Mouse (Mus musculus) B cell, adult 2 months (primary cell): Measurements from ENCODE around the gene Zfpm1.
A peak's percentile ranks its signal among the peaks of the same experiment; 100 is the strongest.

Experiments
- DNase-seq, 2 experiments: peaks; one replicate each; pipeline ENCODE4 v3.0.0; 2022

Zfpm1 gene

GRCm38 (mm10) chr8:122299581-122300254 lies 17.8 kb downstream of the Zfpm1 start:
- no peak for DNase-seq

DNA sequence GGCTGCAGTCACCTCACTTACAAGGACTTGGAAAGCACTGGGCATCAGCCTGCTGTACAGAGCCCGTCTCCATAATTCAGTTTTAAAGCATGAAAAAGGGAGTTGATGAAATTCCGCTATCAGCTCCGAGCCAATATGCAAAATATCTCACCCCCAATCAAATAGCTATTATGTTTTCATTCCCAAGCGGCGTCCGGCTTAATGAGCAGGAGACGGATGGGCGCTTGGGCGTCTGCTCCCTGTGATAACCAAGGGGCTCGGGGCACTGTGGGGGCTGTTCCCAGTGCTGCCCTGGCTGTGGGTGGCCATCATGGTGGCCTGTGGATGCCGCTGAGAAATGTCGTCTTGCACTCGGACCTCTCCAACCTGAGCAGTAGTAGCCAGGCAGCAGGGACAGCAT lies 19.1 kb downstream of the Zfpm1 start:
- no peak for DNase-seq

DNA sequence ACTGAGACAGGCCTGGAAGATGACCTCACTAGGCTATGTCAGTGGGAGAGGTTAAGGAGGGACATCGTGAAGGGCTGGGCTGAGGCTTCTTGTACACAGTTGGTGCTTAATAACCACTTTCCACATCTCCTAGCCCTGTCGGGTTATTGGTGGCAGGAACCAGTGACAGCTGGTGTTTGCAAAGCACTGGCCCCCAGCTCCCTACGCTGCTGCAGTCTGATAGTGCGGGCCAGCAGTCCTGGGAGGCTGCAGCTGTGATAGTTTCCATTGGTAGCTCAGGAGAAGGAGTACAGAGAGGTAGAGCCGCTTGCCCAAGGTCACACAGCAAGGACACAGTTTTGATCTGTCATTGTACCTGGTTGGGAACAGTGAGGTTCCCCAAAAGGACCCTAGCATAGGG lies 19.9 kb downstream of the Zfpm1 start:
- DNase-seq, result no peak

DNA sequence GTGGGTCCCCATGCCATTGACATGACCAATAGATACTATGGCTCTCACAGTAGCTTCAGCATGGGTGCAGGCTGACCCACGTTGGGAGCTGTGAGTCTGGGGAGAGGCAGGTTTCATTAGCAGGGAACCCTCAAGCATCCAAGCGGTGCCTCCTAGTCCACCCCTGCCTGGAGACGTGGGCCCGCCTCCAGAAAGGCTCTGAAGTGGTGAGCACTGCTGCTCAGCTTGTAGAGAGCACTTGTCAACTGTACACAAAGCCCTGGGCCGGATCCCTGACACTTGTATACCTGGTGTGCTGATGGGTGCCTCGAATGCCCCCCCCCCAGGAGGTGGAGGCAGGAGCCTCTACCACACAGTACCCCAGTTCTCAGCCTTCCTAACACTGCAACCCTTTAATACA lies 21.5 kb downstream of the Zfpm1 start:
- no peak for DNase-seq

GRCm38 (mm10) chr8:122304058-122304457 lies 22.1 kb downstream of the Zfpm1 start:
- peak; percentile 34 to 43 for DNase-seq

DNA sequence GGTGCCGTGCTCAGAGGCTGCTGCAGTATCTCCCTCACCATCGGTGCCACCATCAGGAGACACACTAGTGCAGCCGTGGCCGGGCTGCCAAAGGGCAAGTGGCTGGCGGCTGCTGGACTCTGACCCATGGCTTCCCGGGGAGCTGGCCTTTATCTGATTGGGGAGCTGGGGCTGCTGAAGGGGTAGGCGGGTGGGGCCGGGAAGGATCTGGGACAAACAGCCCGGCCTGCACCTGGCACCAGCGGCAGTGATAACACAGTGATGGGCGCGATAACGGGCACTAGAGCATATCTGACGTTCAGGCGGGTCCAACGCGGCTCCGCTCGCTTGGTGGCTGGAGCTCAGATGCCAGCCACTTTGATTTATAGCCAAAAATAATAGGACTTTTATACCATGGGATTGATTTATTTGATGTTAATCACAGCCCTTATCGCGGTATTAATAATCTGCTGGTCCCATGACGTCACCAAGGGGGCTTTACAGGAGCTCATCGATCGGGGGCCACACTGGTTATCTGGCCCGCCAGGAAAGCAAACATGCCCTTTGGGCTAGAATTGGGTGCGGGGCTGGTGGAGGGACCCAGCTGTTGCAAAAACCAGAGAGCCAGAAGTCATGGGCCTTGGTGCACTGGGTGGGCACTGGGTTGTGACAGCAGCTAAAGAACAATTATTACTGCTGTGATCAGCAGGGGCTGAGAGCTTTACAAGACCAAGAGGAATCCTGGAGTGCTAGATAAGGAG lies 24.9 kb downstream of the Zfpm1 start:
- no peak for DNase-seq

GRCm38 (mm10) chr8:122307836-122308235 lies 25.9 kb downstream of the Zfpm1 start:
- DNase-seq, result no peak

GRCm38 (mm10) chr8:122309272-122309671 lies 27.3 kb downstream of the Zfpm1 start:
- no peak for DNase-seq

DNA sequence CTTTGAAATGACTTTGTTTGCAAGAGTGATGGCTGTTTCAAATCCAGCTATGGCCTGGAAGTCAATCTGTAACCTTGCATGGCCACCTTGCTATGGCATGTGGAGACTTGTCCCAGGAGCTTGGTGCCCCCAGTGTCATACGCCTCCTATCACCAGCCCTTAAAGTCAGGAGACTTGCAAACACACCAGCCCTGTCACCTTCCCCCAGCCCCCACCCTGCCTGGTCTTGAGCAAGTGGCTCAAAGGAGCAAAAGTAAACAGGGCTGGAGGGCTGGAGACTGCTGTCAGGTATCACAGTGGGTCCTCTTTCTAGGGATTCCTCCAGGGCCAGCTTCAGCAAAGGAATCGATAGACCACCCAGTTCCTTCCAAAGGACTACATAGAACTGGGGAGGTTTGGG lies 29.2 kb downstream of the Zfpm1 start:
- no peak for DNase-seq

- no peak for DNase-seq
These were observed 30.6 kb downstream of the Zfpm1 start for GRCm38 (mm10) chr8:122312553-122312952.

GRCm38 (mm10) chr8:122313310-122313709 lies 31.4 kb downstream of the Zfpm1 start:
- DNase-seq, result no peak

DNA sequence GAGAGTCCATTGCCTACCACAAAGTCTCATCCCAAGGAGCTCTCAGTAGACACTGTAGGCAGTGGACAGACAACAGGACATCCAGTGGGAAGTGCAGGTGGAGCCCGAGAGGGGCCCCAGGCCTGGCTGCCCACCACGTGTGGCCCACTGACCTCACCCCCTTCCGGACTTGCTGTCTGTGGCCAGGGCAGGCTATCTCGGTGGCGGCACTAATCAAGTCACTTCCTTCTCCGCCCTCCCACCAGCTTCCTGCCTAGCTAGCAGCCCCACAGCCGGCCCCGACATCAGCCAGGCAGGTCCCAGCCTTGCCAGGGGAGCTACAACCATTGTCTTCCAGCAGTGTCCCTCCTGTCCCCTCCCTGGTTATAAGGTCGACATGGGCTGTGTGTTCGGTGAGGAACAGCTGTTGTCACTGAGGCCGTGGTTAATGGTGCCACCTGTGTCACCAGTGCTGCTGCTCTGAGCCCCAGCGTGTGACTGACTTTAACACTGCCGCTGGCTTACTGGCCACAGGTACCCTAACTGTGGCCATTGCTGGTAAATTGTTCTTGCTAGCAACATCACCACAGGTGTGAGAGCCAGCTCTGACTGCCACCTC lies 33.1 kb downstream of the Zfpm1 start:
- peak; percentile 47 to 51 for DNase-seq

DNA sequence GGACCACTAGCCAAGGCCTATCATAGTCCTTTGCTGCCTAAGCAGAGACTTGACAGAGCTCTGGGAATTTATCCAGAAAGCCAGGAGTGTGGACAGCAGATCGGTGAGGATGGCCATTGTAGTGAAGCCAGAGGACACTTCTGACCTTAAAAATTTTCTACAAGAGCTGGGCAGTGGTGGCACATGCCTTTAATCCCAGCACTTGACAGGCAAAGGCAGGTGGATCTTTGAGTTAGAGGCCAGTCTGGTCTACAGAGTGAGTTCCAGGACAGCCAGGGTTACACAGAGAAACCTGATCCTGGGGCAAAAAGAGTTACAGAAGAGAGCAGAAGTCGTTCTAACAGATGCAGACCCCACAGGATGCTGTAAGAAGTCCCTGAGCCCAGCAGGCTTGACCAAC lies 34.5 kb downstream of the Zfpm1 start:
- no peak for DNase-seq

- DNase-seq, result no peak
These were observed 36.1 kb downstream of the Zfpm1 start for GRCm38 (mm10) chr8:122317918-122318475.

- no peak for DNase-seq
These were observed 37.2 kb downstream of the Zfpm1 start for GRCm38 (mm10) chr8:122319045-122319707.

- no peak for DNase-seq
These were observed 37.8 kb downstream of the Zfpm1 start for GRCm38 (mm10) chr8:122319708-122320075.

GRCm38 (mm10) chr8:122320541-122320940 lies 38.6 kb downstream of the Zfpm1 start:
- DNase-seq, result no peak

GRCm38 (mm10) chr8:122321455-122321921 lies 39.5 kb downstream of the Zfpm1 start:
- DNase-seq, result no peak

DNA sequence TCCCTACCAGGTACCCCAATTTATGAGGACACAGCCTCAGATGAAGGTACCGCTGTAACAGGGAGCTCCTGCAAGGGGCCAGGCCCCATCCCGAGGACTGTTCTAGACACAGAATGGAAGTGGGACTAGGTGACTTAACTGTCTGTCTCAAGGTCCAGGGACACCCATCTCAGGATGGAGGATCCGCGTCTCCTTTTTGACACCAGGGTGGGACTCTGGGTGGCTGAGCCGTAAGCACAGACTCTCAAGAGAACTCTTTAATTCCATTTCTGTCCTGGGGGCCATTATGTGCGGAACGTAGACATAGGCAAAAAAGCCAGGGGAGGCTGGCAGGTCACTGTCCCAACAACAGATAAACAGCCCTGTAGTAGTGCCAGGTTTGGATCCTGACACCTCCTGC lies 40.2 kb downstream of the Zfpm1 start:
- no peak for DNase-seq

DNA sequence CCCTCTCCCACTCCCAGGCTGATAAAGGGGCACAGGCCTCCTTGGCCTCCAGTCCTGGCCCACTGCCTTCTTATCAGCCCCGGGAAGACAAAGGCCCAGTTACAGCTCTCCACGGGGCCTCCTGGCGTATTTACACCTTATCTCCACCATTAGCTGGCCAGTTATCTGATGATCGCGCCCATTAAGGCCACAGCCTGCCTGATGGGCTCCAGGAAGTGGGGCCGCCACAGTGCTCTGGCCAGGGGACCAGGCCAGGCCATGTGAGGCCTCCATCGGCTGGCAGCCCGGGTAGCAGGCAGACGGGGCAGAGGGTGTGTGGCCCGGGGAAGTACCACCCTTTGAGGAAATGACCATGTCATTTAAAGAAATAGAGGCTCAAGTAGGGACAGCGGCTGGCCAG lies 40.9 kb downstream of the Zfpm1 start:
- DNase-seq, result no peak

GRCm38 (mm10) chr8:122323951-122324402 lies 42.0 kb downstream of the Zfpm1 start:
- DNase-seq, result peak; percentile 31 to 36

DNA sequence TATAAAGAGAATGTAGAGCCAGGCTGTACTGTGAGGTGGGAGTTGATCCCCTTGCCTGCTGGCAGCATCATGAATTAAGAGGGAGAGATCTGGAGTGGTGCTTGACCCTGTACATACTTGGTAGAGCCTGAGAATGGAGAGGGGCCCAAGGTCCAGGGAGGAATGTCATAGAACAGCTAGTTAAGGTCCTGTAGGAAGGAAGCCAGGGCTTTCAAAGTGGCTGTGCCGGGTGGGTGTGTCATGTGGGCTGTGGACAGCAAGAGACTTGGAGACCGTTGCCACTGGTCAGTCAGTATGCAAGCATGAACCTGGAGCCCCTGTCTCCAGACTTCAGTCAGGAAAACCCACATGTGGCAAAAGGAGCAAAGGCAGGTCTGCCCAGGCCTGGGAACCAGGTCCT lies 43.3 kb downstream of the Zfpm1 start:
- DNase-seq, result no peak

DNA sequence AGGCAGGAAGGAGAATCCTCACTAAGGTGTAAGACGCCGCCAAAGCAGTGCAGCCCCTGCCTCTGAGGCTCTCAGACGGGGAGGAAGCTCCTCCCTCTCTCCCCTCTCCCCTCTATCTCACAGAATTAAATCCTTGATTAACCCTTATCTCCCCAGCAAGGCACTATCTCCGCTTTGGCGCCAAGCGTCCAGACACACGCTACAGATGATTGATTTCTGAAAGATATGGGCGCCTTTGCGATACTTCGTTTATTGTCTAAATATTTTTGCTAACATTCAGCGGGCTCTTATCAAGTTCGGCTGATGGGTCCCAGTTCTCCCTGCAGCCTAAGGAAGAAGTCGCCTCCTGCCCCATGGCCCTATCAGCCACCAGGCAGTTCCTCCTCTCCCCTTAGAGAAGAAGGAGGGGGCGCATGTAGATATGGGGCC lies 44.2 kb downstream of the Zfpm1 start:
- no peak for DNase-seq
